Mouse (Mus musculus) kidney, postnatal 0 days (tissue): Measurements from ENCODE around the gene Mael. TPM values are rescaled to one million over a fixed set of nuclear protein-coding genes. Genes with fewer than 3 reads are reported as not detected.

Experiments
- ATAC-seq: fragments of 200-750 bp; cut with Nextera tagmentation; replicated peaks from 2 replicates; pipeline ENCODE4 v1.8.0; 2017; ENCODE audit warnings: low read depth, moderate number of reproducible peaks, moderate TSS enrichment, moderate library complexity; ENCODE audit not compliant: low FRiP score
- DNase-seq: peaks from one replicate; pipeline ENCODE4 v3.0.0-alpha.2; 2016; ENCODE audit warnings: low spot score
- H3K27ac ChIP-seq: fragments of 300-500 bp; sonication (generic); 2 replicates; pipeline ENCODE4 v1.5.1; 2014; ENCODE audit warnings: mild to moderate bottlenecking
- H3K27me3 ChIP-seq: fragments of 300-500 bp; sonication (generic); 2 replicates; pipeline ENCODE4 v1.6.1; 2014; ENCODE audit warnings: low read length, mixed read lengths; ENCODE audit not compliant: insufficient read depth
- H3K36me3 ChIP-seq: fragments of 300-500 bp; sonication (generic); 2 replicates; pipeline ENCODE4 v1.6.1; 2014; ENCODE audit warnings: low read length, mixed read lengths; ENCODE audit not compliant: insufficient read depth
- H3K4me1 ChIP-seq: fragments of 300-500 bp; sonication (generic); replicated peaks from 2 replicates; pipeline ENCODE4 v1.6.1; 2014; ENCODE audit warnings: antibody characterized with exemption, low read length, mixed read lengths; ENCODE audit not compliant: insufficient read depth
- H3K4me2 ChIP-seq: fragments of 300-500 bp; sonication (generic); 2 replicates; pipeline ENCODE4 v1.6.1; 2014; ENCODE audit warnings: mild to moderate bottlenecking, low read length, moderate library complexity, mixed read lengths
- H3K4me3 ChIP-seq: fragments of 300-500 bp; sonication (generic); replicated peaks from 2 replicates; pipeline ENCODE4 v1.5.1; 2014; ENCODE audit warnings: low read depth, low read length
- H3K9ac ChIP-seq: fragments of 300-500 bp; sonication (generic); 2 replicates; pipeline ENCODE4 v1.6.1; 2014; ENCODE audit warnings: low read depth, low read length
- H3K9me3 ChIP-seq: fragments of 300-500 bp; sonication (generic); replicated peaks from 2 replicates; pipeline ENCODE4 v1.6.1; 2016; ENCODE audit warnings: low read length, inconsistent platforms, mixed read lengths
- CTCF ChIP-seq: IDR thresholded peaks from 2 replicates; pipeline ENCODE4 v1.5.1; 2016; ENCODE audit warnings: antibody characterized with exemption, low read depth, mild to moderate bottlenecking, moderate library complexity
- WGBS: fragments of 180-500 bp; shearing (Covaris S2); extraction: QIAGEN DNeasy Blood & Tissue Kit; methylation state at CpG from one replicate; pipeline ENCODE4 v1.1.7; 2014; 5-methylcytosine and 5-hydroxymethylcytosine counted together
- polyA plus RNA-seq: library from polyadenylated mRNA; unstranded; fragments of >200 nt; fragmentation: Nextera tagmentation; extraction: Ambion mirVana; gene quantifications from 2 replicates; pipeline ENCODE4 v1.2.1, GENCODE M21; 2015

Mael gene
- polyA plus RNA-seq, 1 experiment from 2014 or later: not detected

GRCm38 (mm10) chr1:166189821-166190220 lies 48.7 kb downstream of the Mael start:
- H3K27me3 ChIP-seq: no peaks in the 10 kb centered on the region
- no peak for TF ChIP-seq CTCF
- H3K4me1 ChIP-seq: no peaks in the 10 kb centered on the region
- no peak overlapping the region for H3K27ac ChIP-seq
- no peak for ATAC-seq
- 83% methylated on average over 4 of the region's 4 CpGs for WGBS
- H3K9ac ChIP-seq: no peak overlapping the region
- no peak for DNase-seq
- H3K36me3 ChIP-seq: no peaks in the 10 kb centered on the region
- no peak overlapping the region for H3K4me2 ChIP-seq
- H3K9me3 ChIP-seq: no peaks in the 10 kb centered on the region
- H3K4me3 ChIP-seq: no peak overlapping the region

- Histone ChIP-seq H3K4me2 (no peak overlapping the region), H3K36me3 (no peaks in the 10 kb centered on the region), H3K9me3 (no peaks in the 10 kb centered on the region), H3K4me3 (no peak overlapping the region), H3K4me1 (no peaks in the 10 kb centered on the region), H3K27me3 (no peaks in the 10 kb centered on the region), H3K27ac (no peak overlapping the region), H3K9ac (no peak overlapping the region)
- WGBS: 77% methylated on average over 5 of the region's 5 CpGs
- TF ChIP-seq CTCF: no peak
- DNase-seq (no peak), ATAC-seq (no peak)
These were observed 53.2 kb downstream of the Mael start for GRCm38 (mm10) chr1:166185357-166185756.

GRCm38 (mm10) chr1:166184391-166185229 lies 53.9 kb downstream of the Mael start:
- ATAC-seq: no peak
- Histone ChIP-seq H3K9me3 (no peaks in the 10 kb centered on the region), H3K4me2 (no peak overlapping the region), H3K27me3 (no peaks in the 10 kb centered on the region), H3K36me3 (no peaks in the 10 kb centered on the region), H3K4me1 (no peaks in the 10 kb centered on the region), H3K9ac (no peak overlapping the region), H3K4me3 (no peak overlapping the region), H3K27ac (no peak overlapping the region)
- WGBS: 68% methylated on average over 22 of the region's 22 CpGs
- no peak for TF ChIP-seq CTCF
- no peak for DNase-seq

DNA sequence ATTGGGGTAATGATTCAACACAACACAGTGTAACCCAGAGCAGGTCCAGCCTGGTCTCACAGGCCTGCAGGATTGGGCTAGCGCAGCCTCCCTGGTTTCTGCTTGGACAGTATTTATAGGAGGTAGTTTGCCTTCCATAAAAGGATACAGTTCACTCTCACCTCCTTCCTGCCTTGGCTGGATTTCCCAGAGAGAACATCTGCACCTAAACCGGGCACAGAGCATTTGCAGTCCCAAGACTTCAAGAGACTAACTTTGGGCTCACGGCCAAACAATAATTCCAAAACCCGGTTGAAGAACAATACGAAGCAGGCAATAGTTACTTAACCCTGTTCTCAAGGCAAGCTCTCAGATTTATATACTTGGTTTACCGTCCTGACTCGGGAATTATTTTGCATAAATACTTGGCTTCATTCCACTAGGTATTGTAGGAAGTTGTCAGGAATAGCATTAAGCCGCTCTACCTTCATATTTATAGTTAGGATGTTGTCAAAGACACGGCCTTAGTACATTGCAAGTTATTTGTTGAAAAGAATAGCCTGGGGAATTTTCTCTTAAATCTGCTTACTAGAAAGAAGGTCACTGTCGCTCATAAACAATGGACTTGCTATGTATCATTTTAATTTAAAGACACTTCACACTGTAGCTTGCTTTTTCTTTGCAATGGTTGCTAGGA lies 55.5 kb downstream of the Mael start:
- Histone ChIP-seq H3K27ac (no peak overlapping the region), H3K4me2 (no peak overlapping the region), H3K36me3 (no peaks in the 10 kb centered on the region), H3K4me1 (no peaks in the 10 kb centered on the region), H3K9me3 (no peaks in the 10 kb centered on the region), H3K27me3 (no peaks in the 10 kb centered on the region), H3K9ac (no peak overlapping the region), H3K4me3 (no peak overlapping the region)
- no peak for TF ChIP-seq CTCF
- DNase-seq (peak; percentile 44), ATAC-seq (no peak)
- WGBS: 46% methylated on average over 10 of the region's 10 CpGs

GRCm38 (mm10) chr1:166181510-166181909 lies 57.0 kb downstream of the Mael start:
- Histone ChIP-seq H3K4me3 (no peak overlapping the region), H3K27ac (no peak overlapping the region), H3K27me3 (no peaks in the 10 kb centered on the region), H3K4me1 (no peaks in the 10 kb centered on the region), H3K9ac (no peak overlapping the region), H3K36me3 (no peaks in the 10 kb centered on the region), H3K9me3 (no peaks in the 10 kb centered on the region), H3K4me2 (no peak overlapping the region)
- no peak for DNase-seq
- ATAC-seq: no peak
- WGBS: 89% methylated on average over 7 of the region's 7 CpGs
- TF ChIP-seq CTCF: no peak

DNA sequence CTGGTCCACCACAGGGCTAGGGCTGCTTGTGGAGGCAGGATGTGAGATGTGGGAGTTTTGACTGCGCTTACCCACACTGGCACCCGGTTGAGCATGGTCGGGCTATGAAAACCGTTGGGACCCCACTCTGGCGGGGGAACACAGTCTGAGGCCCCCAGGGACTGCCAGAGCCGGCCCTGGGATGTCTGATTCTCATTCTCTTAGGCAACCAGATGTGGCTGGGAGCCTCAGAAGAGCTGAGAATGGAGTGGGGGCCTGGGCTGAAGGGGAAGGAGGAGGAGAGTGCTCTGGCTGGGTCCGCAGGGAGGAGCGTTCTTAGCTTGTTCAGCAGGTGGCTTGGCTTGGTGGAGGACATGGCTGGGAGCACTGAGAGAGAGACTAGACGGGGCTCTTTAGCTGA lies 64.9 kb downstream of the Mael start:
- Histone ChIP-seq H3K4me3 (no peak overlapping the region), H3K27me3 (no peaks in the 10 kb centered on the region), H3K36me3 (no peaks in the 10 kb centered on the region), H3K4me2 (no peak overlapping the region), H3K9ac (no peak overlapping the region), H3K9me3 (no peaks in the 10 kb centered on the region), H3K27ac (no peak overlapping the region), H3K4me1 (no peaks in the 10 kb centered on the region)
- no peak for TF ChIP-seq CTCF
- ATAC-seq (no peak), DNase-seq (no peak)
- 69% methylated on average over 9 of the region's 9 CpGs for WGBS
